In genomic region chr9:41891206-41891605, GRCm38 (mm10) we compare ENCODE assay signal across 8 mouse cellular contexts.
DNase-seq lines count a peak whose midpoint lies in the region; ATAC-seq and TF ChIP-seq lines count a peak whose summit lies in the region.

No protein-coding gene starts in this region.

- H3K36me3 ChIP-seq in lung, embryonic 14.5 days (ENCODE audit: insufficient read depth), result no peaks in the 10 kb centered on the region
- no peaks in the 10 kb centered on the region for H3K36me3 ChIP-seq in hindbrain, embryonic 14.5 days (replicated peaks; ENCODE audit: control insufficient read depth, insufficient read depth)
- no peaks in the 10 kb centered on the region for H3K36me3 ChIP-seq in neural tube, embryonic 13.5 days

- 16% methylated on average over 7 of the region's 7 CpGs for WGBS in lung, embryonic 14.5 days
- WGBS in hindbrain, embryonic 14.5 days, result 30% methylated on average over 7 of the region's 7 CpGs
- 29% methylated on average over 7 of the region's 7 CpGs for WGBS in neural tube, embryonic 13.5 days

- no peak for TF ChIP-seq POLR2A in embryonic fibroblast, embryonic 13.5 days (IDR thresholded peaks at IDR 0.05; ENCODE audit: low read depth, low read length)

- H3K27me3 ChIP-seq in lung, embryonic 14.5 days (ENCODE audit: insufficient read depth, low read length), result no peaks in the 10 kb centered on the region
- no peaks in the 10 kb centered on the region for H3K27me3 ChIP-seq in hindbrain, embryonic 14.5 days (ENCODE audit: control insufficient read depth, insufficient read depth, low read length)
- no peaks in the 10 kb centered on the region for H3K27me3 ChIP-seq in neural tube, embryonic 13.5 days

- peak overlapping the region; percentile 61 for H3K4me2 ChIP-seq in lung, embryonic 14.5 days
- peak overlapping the region; percentile 53 for H3K4me2 ChIP-seq in hindbrain, embryonic 14.5 days (replicated peaks)
- H3K4me2 ChIP-seq in neural tube, embryonic 13.5 days, result peak overlapping the region; percentile 54

- H3K9me3 ChIP-seq in lung, embryonic 14.5 days (ENCODE audit: low read depth, low read length), result no peaks in the 10 kb centered on the region
- H3K9me3 ChIP-seq in hindbrain, embryonic 14.5 days (ENCODE audit: control insufficient read depth, low read length), result no peaks in the 10 kb centered on the region
- no peaks in the 10 kb centered on the region for H3K9me3 ChIP-seq in neural tube, embryonic 13.5 days

- peak overlapping the region; percentile 90 for H3K27ac ChIP-seq in lung, embryonic 14.5 days (ENCODE audit: low read depth)
- H3K27ac ChIP-seq in embryonic fibroblast, embryonic 13.5 days (ENCODE audit: insufficient read depth, low read length), result peak overlapping the region; percentile 30; the same call in 1 of the 2 replicates
- peak overlapping the region; percentile 97 for H3K27ac ChIP-seq in hindbrain, embryonic 14.5 days
- peak overlapping the region; percentile 97 for H3K27ac ChIP-seq in neural tube, embryonic 13.5 days (replicated peaks)

- peaks cover 10% of the 10 kb centered on the region; the same call in 1 of the 2 replicates for H3K4me1 ChIP-seq in lung, embryonic 14.5 days (ENCODE audit: insufficient read depth)
- peaks cover 3% of the 10 kb centered on the region for H3K4me1 ChIP-seq in embryonic fibroblast, embryonic 13.5 days (ENCODE audit: control insufficient read depth, insufficient read depth, low read length)
- peaks cover 28% of the 10 kb centered on the region for H3K4me1 ChIP-seq in hindbrain, embryonic 14.5 days (replicated peaks; ENCODE audit: control insufficient read depth, insufficient read depth, low read length)
- peaks cover 38% of the 10 kb centered on the region for H3K4me1 ChIP-seq in neural tube, embryonic 13.5 days (replicated peaks)

- peak; percentile 9; the same call in 1 of the 2 replicates for ATAC-seq in lung, embryonic 14.5 days (ENCODE audit: insufficient read depth)
- no peak; the same call in 1 of the 2 replicates for ATAC-seq in hindbrain, embryonic 14.5 days (ENCODE audit: low FRiP score)
- 0 out of 2 replicates have a peak, but pooled peaks have one; percentile 1 for ATAC-seq in neural tube, embryonic 13.5 days (ENCODE audit: low read depth)
- ATAC-seq in monocyte, adult 5-6 weeks (replicated peaks; ENCODE audit: insufficient number of reproducible peaks, low FRiP score, low TSS enrichment, poor library complexity, severe bottlenecking), result no peak

- DNase-seq in lung, embryonic 14.5 days, result no peak
- DNase-seq in lung, postnatal 25 days (ENCODE audit: low spot score), result no peak
- no peak for DNase-seq in hindbrain, embryonic 14.5 days (ENCODE audit: low spot score)
- no peak for DNase-seq in cerebellum, postnatal 14 days
- no peak for DNase-seq in left cerebral cortex, adult 11 months (ENCODE audit: low spot score)

- no peak overlapping the region for H3K4me3 ChIP-seq in lung, embryonic 14.5 days (ENCODE audit: low read depth, low read length)
- no peak overlapping the region for H3K4me3 ChIP-seq in embryonic fibroblast, embryonic 13.5 days (ENCODE audit: insufficient read depth, low read length)
- no peak overlapping the region for H3K4me3 ChIP-seq in hindbrain, embryonic 14.5 days (replicated peaks; ENCODE audit: low read length)
- H3K4me3 ChIP-seq in neural tube, embryonic 13.5 days, result peak overlapping the region; percentile 26; the same call in 1 of the 2 replicates

- no peak for TF ChIP-seq CTCF in lung, embryonic 14.5 days (IDR thresholded peaks at IDR 0.05; ENCODE audit: low read depth)
- no peak for TF ChIP-seq CTCF in embryonic fibroblast, embryonic 13.5 days (IDR thresholded peaks at IDR 0.05; ENCODE audit: borderline replicate concordance, insufficient read depth, low read length)

- no peak overlapping the region; the same call in 1 of the 2 replicates for H3K9ac ChIP-seq in lung, embryonic 14.5 days
- H3K9ac ChIP-seq in hindbrain, embryonic 14.5 days, result peak overlapping the region; percentile 54
- peak overlapping the region; percentile 65 for H3K9ac ChIP-seq in neural tube, embryonic 13.5 days

Comparison
In these comparisons a context has a peak if more than half of its experiments do, and no peak if none do; other contexts are left out.
1. ATAC-seq: peak in lung, embryonic 14.5 days (single experiment) and neural tube, embryonic 13.5 days (single experiment); none in hindbrain, embryonic 14.5 days (single experiment) and monocyte, adult 5-6 weeks (single experiment).
2. H3K27ac ChIP-seq: peak in every context shown above with its lines; median percentile 97 in hindbrain, embryonic 14.5 days; 97 in neural tube, embryonic 13.5 days; 90 in lung, embryonic 14.5 days; 30 in embryonic fibroblast, embryonic 13.5 days.
3. Peak in every context shown above with its lines, with median percentiles within 50 percentile points of each other: H3K4me2 ChIP-seq.